Mouse (Mus musculus) spleen, adult 2 months (tissue): ENCODE measurements around the gene Gga1.

Experiments used
- CTCF ChIP-seq: fragments of 200-500 bp; IDR thresholded peaks from 2 replicates; pipeline ENCODE4 v1.5.1; 2011; ENCODE audit warnings: mild to moderate bottlenecking, inconsistent platforms; ENCODE audit not compliant: insufficient read depth, insufficient read length, insufficient replicate concordance; ENCODE audit errors: extremely low read depth
- POLR2A ChIP-seq: fragments of 200-500 bp; IDR thresholded peaks from 2 replicates; pipeline ENCODE4 v1.6.1; 2011; ENCODE audit warnings: low read depth, low read length, inconsistent platforms

- TF ChIP-seq CTCF: no peak
- TF ChIP-seq POLR2A: no peak
These were observed 39.2 kb downstream of the Gga1 start for GRCm38 (mm10) chr15:78916052-78916826.
